Mouse (Mus musculus) lung, embryonic 15.5 days (tissue): ENCODE data around the gene Vps33a. TPM values are rescaled to one million over a fixed set of nuclear protein-coding genes. Genes with fewer than 3 reads are reported as not detected.

Experiments used
- ATAC-seq: fragments of 200-750 bp; cut with Nextera tagmentation; 2 replicates; pipeline ENCODE4 v1.8.0; 2017; ENCODE audit warnings: moderate number of reproducible peaks, borderline replicate concordance; ENCODE audit not compliant: low FRiP score, low TSS enrichment; ENCODE audit errors: extremely low read depth
- H3K27ac ChIP-seq: fragments of 300-500 bp; sonication (generic); 2 replicates; pipeline ENCODE4 v1.5.1; 2015; ENCODE audit warnings: moderate library complexity, mild to moderate bottlenecking, inconsistent platforms
- H3K27me3 ChIP-seq: fragments of 300-500 bp; sonication (generic); 2 replicates; pipeline ENCODE4 v1.6.1; 2015; ENCODE audit warnings: inconsistent platforms
- H3K36me3 ChIP-seq: fragments of 300-500 bp; sonication (generic); 2 replicates; pipeline ENCODE4 v1.6.1; 2015; ENCODE audit warnings: inconsistent platforms
- H3K4me1 ChIP-seq: fragments of 300-500 bp; sonication (generic); 2 replicates; pipeline ENCODE4 v1.6.1; 2015; ENCODE audit warnings: inconsistent platforms
- H3K4me2 ChIP-seq: fragments of 300-500 bp; sonication (generic); 2 replicates; pipeline ENCODE4 v1.6.1; 2015; ENCODE audit warnings: inconsistent platforms, mild to moderate bottlenecking, moderate library complexity
- H3K4me3 ChIP-seq: fragments of 300-500 bp; sonication (generic); 2 replicates; pipeline ENCODE4 v1.5.1; 2015; ENCODE audit warnings: mild to moderate bottlenecking, inconsistent platforms
- H3K9ac ChIP-seq: fragments of 300-500 bp; sonication (generic); 2 replicates; pipeline ENCODE4 v1.6.1; 2015; ENCODE audit warnings: inconsistent platforms
- H3K9me3 ChIP-seq: fragments of 300-500 bp; sonication (generic); 2 replicates; pipeline ENCODE4 v1.6.1; 2016; ENCODE audit warnings: inconsistent platforms
- WGBS: fragments of 180-500 bp; shearing (Covaris S2); methylation state at CpG from one replicate; pipeline ENCODE4 v1.1.7; 2015; 5-methylcytosine and 5-hydroxymethylcytosine counted together
- polyA plus RNA-seq: library from polyadenylated mRNA; unstranded; fragments of >200 nt; fragmentation: Nextera tagmentation; extraction: Ambion mirVana; gene quantifications from 2 replicates; pipeline ENCODE4 v1.2.1, GENCODE M21; 2015

The Vps33a gene
- polyA plus RNA-seq, 1 experiment from 2014 or later = 24.7 TPM

DNA sequence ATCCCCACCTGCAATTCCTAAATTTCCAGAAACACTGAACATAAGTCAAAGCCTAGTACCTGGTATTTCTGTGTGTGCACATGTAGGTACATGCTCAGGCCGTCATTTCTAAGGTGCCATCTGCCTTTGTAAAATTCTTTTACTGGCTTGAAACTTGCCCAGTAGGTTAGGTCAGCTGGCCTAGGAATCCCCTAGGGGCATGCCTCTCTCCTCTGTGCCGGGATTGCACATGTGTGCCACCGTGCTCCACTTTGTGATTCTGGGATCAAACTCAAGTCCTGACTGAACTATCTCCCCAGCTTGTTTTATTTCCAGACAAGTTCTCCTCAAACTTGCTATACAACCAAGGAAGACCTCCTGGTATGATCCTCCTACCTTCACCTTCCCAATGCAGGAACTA is 3.9 kb upstream of the Vps33a start:
- Histone ChIP-seq H3K4me2 (no peak overlapping the region), H3K9me3 (no peaks in the 10 kb centered on the region), H3K9ac (no peak overlapping the region), H3K4me3 (no peak overlapping the region), H3K36me3 (peaks cover 18% of the 10 kb centered on the region; the same call in 1 of the 2 replicates), H3K27ac (no peak overlapping the region), H3K4me1 (peaks cover 4% of the 10 kb centered on the region; the same call in 1 of the 2 replicates), H3K27me3 (no peaks in the 10 kb centered on the region)
- no peak for ATAC-seq
- WGBS = 81% methylated on average over 3 of the region's 3 CpGs

DNA sequence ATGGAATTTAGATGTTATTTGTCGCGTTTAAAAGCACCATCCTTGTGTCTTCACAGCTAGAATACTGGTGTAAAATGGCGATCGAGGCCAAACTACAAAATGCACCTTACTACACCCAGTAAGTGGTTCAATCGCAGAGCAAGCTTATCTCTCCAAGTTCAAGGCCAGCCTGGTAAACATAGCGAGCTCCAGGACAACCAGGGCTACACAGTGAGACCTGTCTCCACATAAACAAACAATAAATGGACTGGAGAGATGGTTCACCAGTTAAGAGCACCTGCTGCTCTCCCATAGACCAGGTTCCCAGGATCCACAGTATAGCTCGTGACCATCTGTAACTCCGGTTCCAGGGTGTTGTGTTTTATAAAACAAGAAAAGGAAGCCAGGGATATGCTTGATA is 524 bp upstream of the Vps33a start:
- Histone ChIP-seq H3K4me1 (peaks cover 9% of the 10 kb centered on the region; the same call in 1 of the 2 replicates), H3K36me3 (peaks cover 13% of the 10 kb centered on the region; the same call in 1 of the 2 replicates), H3K27me3 (no peaks in the 10 kb centered on the region), H3K4me3 (peak overlapping the region; percentile 71), H3K27ac (no peak overlapping the region), H3K9me3 (no peaks in the 10 kb centered on the region), H3K4me2 (peak overlapping the region; percentile 77), H3K9ac (no peak overlapping the region)
- no peak for ATAC-seq
- 61% methylated on average over 8 of the region's 8 CpGs for WGBS

DNA sequence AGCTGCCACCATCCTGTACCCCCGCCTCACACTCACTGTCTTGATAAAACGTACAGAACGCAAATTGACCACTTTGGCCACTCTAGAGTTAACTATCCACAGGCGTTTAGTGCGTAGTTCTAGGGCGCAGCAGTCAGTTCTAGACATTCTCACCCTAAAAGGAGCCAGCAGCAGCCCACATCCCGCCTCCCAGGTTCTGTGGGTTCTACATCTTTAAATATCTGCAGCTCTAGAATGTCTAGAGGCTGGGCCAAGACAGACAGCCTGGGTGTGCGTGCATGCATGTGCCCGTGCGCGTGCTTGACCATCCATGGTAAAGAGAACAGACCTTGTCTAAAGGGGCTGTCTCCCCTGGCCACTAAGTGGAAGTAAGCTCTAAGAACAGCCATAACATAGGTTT is 11.7 kb downstream of the Vps33a start:
- WGBS = 92% methylated on average over 11 of the region's 11 CpGs

DNA sequence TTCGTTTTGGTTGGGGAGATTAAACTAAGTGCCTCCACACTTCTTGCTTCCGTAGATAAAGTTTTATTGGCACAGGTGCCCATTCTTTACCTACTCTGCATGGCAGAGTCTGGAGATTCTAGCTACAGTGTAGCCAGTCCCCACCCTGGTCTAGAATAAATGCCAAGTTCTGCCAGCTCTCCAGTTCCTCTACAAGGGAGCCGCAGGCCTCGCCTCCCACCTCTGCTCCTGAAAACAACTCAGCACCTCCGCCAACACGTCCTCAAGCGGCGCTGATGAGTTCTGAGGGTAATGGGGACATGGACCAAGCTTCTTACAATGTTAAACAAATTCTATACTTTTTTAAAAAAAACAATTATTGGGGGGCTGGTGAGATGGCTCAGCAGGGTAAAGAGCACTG is 13.2 kb downstream of the Vps33a start:
- Histone ChIP-seq H3K9me3 (no peaks in the 10 kb centered on the region), H3K36me3 (peaks cover 49% of the 10 kb centered on the region), H3K4me2 (no peak overlapping the region), H3K4me3 (no peak overlapping the region), H3K27me3 (no peaks in the 10 kb centered on the region), H3K9ac (no peak overlapping the region), H3K4me1 (no peaks in the 10 kb centered on the region), H3K27ac (no peak overlapping the region)
- ATAC-seq = no peak
- WGBS = 87% methylated on average over 8 of the region's 8 CpGs

More for the DNA sequence above, 11.7 kb downstream of the Vps33a start:
- Histone ChIP-seq H3K4me3 (no peak overlapping the region), H3K27ac (no peak overlapping the region), H3K36me3 (peaks cover 58% of the 10 kb centered on the region), H3K9me3 (no peaks in the 10 kb centered on the region), H3K4me1 (no peaks in the 10 kb centered on the region), H3K4me2 (no peak overlapping the region), H3K9ac (no peak overlapping the region), H3K27me3 (no peaks in the 10 kb centered on the region)
- no peak for ATAC-seq

DNA sequence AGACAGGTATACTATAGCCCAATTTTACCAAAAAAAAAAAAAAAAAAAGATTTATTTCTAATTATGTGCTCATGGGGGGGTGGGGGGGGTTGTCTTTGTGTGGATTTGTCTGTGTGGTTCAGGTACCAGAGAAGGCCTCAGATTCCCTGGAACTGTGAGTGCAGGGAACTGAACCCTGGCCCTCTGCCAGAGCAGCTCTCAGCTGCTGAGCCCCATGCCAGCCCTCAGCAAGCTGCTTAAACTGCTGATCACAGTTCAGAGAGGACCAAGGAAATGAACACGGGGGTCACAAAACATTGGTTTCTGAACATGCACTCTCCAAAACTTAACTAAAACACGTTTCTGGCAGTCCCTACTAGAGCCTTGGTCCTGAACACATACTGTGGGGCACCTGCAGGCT is 16.4 kb downstream of the Vps33a start:
- no peaks in the 10 kb centered on the region for H3K27me3 ChIP-seq
- peaks cover 26% of the 10 kb centered on the region for H3K36me3 ChIP-seq
- H3K4me2 ChIP-seq = no peak overlapping the region
- no peaks in the 10 kb centered on the region for H3K9me3 ChIP-seq
- no peak overlapping the region for H3K9ac ChIP-seq
- H3K4me3 ChIP-seq = no peak overlapping the region
- no peak overlapping the region for H3K27ac ChIP-seq
- no peak for ATAC-seq
- H3K4me1 ChIP-seq = no peaks in the 10 kb centered on the region
- 63% methylated on average over 2 of the region's 2 CpGs for WGBS

DNA sequence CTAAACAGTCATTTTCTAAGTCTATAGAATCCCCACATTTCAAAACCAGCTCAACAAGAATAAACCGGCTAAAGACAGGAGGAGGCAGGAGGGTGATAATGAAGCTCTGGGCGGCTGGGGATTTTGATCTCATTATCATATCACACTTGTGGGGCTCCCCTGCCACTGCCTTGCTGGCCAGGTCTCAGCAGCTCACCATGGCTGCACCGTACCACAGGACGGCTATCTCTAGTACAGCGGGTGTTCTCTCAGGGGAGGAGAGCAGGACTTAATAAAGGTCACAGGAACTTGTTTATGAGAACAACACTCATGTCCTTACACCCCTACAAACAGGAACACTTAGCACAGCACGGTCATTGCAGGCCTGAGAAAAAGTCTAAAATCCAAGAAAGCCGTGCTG is 17.1 kb downstream of the Vps33a start:
- no peak for ATAC-seq
- Histone ChIP-seq H3K27ac (no peak overlapping the region), H3K27me3 (no peaks in the 10 kb centered on the region), H3K4me2 (no peak overlapping the region), H3K4me1 (no peaks in the 10 kb centered on the region), H3K4me3 (no peak overlapping the region), H3K36me3 (peaks cover 21% of the 10 kb centered on the region), H3K9me3 (no peaks in the 10 kb centered on the region), H3K9ac (no peak overlapping the region)
- WGBS = 87% methylated on average over 7 of the region's 7 CpGs

DNA sequence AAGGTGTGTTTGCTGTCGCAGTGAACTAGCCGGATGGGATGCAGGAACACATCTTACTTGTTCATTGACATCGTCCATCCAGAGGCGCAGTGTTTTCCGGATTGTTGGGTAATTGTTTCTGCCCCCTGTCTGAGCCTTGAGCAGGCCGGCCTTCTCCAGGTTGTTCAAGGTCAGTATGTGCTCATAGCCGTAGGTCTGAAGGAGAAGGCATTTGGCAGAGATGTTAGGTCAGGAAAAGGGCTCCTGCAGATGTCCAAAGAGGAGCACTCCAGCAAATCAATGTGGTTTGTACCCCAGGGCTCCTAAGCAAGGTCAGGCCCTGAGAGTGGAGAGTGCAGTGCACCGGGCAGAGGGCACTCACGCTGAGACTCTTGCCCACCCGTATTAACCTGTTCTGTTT is 39.0 kb downstream of the Vps33a start:
- Histone ChIP-seq H3K4me3 (no peak overlapping the region), H3K27ac (no peak overlapping the region)
- WGBS = 89% methylated on average over 10 of the region's 10 CpGs

DNA sequence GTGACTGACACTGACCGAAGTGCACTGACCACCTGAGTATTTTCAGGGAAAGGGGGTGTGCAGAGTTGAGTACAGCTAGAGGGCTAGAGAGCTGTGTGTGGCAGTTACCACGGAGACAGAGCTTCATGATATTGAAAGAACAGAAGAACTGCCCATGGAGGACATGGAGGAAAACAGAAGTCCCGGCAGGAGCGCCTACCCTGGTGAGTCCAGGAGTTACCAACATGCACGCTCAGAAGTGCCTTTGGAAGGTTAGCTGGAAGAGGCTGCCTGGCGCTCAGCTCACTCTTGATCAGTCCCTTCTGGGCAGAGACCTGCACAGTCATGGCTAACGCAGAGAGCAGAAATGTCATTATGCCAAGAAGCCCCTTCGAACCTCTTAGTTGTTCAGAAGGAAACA is 42.8 kb downstream of the Vps33a start:
- H3K27me3 ChIP-seq = no peaks in the 10 kb centered on the region
- no peak overlapping the region for H3K4me2 ChIP-seq
- H3K4me1 ChIP-seq = no peaks in the 10 kb centered on the region
- H3K9ac ChIP-seq = no peak overlapping the region
- no peak overlapping the region for H3K27ac ChIP-seq
- no peaks in the 10 kb centered on the region for H3K9me3 ChIP-seq
- no peak for ATAC-seq
- WGBS = 87% methylated on average over 8 of the region's 8 CpGs
- peaks cover 47% of the 10 kb centered on the region for H3K36me3 ChIP-seq
- H3K4me3 ChIP-seq = no peak overlapping the region

More for the DNA sequence above, 39.0 kb downstream of the Vps33a start:
- ATAC-seq = no peak
- no peaks in the 10 kb centered on the region for H3K9me3 ChIP-seq
- H3K36me3 ChIP-seq = peaks cover 53% of the 10 kb centered on the region
- no peaks in the 10 kb centered on the region for H3K27me3 ChIP-seq
- H3K4me1 ChIP-seq = no peaks in the 10 kb centered on the region
- H3K4me2 ChIP-seq = no peak overlapping the region
- no peak overlapping the region for H3K9ac ChIP-seq

DNA sequence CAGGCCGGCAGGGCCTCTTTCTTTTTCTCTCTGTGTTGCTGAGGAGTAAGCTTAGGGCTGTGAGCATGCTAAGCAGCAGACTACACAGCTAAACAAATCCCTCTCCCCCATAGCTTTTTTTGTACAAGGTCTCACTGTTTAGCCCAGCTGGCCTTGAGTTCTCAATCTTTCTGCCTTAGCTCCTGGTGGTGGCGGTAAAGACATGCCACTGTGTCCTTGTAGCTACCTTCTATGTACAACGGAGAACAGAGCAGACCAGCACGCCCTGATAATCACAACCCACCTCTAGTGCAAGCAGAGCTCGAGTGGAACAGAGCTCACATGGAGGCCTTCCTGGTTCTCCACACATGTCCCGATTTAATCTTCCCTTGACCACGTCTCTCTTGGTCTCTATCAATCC is 44.2 kb downstream of the Vps33a start:
- WGBS = 66% methylated on average over 7 of the region's 7 CpGs
- Histone ChIP-seq H3K36me3 (peaks cover 37% of the 10 kb centered on the region), H3K27ac (no peak overlapping the region)

DNA sequence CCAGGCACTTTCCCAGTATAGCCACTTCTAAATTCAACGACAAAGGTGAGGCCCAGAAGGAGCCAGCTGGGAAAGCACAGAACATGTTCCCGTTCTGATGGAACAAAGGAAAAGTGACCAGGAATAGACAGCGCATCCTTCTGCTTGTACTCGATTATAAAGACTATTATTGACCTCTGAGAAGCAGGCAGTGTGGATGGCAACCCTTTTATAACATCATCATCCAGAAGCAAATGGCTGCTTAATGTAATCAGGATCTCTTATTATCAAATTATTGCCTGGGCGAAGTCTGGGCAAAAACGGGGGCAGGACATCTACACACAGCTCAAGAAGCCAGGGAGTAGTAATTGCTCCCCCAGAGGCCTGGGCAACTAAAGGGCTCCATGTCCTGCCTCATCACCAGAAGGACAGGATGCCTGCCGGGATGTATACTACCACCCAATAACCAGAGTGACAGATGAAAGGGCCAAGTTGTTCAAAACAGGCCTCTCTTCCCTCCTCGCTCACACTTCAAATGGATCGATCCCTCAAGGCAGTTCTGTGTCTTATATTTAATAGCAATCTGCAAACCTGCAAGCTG is 46.8 kb downstream of the Vps33a start:
- WGBS = 91% methylated on average over 9 of the region's 9 CpGs
- Histone ChIP-seq H3K27me3 (no peaks in the 10 kb centered on the region), H3K9ac (no peak overlapping the region), H3K27ac (no peak overlapping the region), H3K36me3 (peaks cover 12% of the 10 kb centered on the region; the same call in 1 of the 2 replicates), H3K9me3 (no peaks in the 10 kb centered on the region), H3K4me3 (no peak overlapping the region), H3K4me1 (peaks cover 20% of the 10 kb centered on the region), H3K4me2 (no peak overlapping the region)
- ATAC-seq = no peak

More for the DNA sequence above, 44.2 kb downstream of the Vps33a start:
- peaks cover 4% of the 10 kb centered on the region for H3K4me1 ChIP-seq
- ATAC-seq = no peak
- H3K27me3 ChIP-seq = no peaks in the 10 kb centered on the region
- H3K9ac ChIP-seq = no peak overlapping the region
- no peaks in the 10 kb centered on the region for H3K9me3 ChIP-seq
- H3K4me2 ChIP-seq = no peak overlapping the region
- no peak overlapping the region for H3K4me3 ChIP-seq

DNA sequence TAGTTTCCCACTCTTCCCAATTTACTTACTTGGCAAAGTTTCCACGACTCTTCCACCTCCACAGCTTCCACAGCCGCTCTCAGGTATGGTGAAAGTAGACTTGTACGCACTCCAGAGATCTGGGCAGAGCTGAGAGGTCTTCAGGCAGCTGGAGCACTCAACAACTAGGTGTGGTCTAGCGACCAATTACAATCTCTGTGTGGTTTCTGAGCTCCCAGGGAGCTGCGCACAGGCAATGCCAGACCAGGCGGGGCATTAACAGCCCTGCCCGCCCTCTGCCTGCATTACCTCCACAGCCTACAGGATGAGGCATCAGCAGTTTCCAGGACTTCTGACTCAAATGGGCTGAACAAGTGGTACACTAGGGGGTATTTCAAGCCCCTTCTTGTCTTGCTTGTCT is 47.6 kb downstream of the Vps33a start, which contains the start of gene Gm49027:
Gene Gm49027, minus strand, starts transcription at position 208 of the 400 bp plus-strand sequence.
- Histone ChIP-seq H3K27ac (no peak within 1 kb of the TSS), H3K4me2 (peak within 1 kb of the TSS; percentile 82), H3K9me3 (no peaks in the 10 kb centered on the region), H3K36me3 (0 out of 2 replicates have a peak, but pooled peaks cover 8% of the 10 kb centered on the region), H3K4me3 (peak within 1 kb of the TSS; percentile 87), H3K9ac (no peak within 1 kb of the TSS), H3K27me3 (no peaks in the 10 kb centered on the region), H3K4me1 (peaks cover 20% of the 10 kb centered on the region)
- 84% methylated on average over 7 of the region's 7 CpGs for WGBS
- ATAC-seq = no peak

DNA sequence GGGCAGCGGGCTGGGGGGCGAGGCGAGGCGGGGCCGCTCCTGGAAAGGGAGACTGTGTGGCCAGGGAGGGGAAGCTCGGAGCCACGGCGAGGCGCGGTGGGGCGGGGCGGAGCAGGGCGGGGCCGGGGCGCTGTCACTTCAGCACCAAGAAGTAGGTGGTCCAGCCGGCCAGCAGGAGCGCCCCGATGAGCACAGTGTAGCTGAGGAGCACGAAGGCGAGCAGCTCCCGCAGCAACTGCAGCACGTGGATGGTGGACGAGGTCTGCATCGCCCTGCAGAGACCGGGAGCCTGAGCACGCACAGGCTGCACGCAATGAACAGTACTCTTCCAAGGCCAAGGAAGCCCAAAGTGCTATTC is 48.5 kb downstream of the Vps33a start:
- H3K9ac ChIP-seq = no peak overlapping the region
- peak; percentile 96 for ATAC-seq

More for the DNA sequence above, 48.5 kb downstream of the Vps33a start:
- Histone ChIP-seq H3K4me2 (peak overlapping the region; percentile 82), H3K4me3 (peak overlapping the region; percentile 87), H3K27me3 (no peaks in the 10 kb centered on the region), H3K4me1 (peaks cover 20% of the 10 kb centered on the region), H3K36me3 (0 out of 2 replicates have a peak, but pooled peaks cover 8% of the 10 kb centered on the region), H3K27ac (no peak overlapping the region), H3K9me3 (no peaks in the 10 kb centered on the region)
- 3% methylated on average over 26 of the region's 27 CpGs for WGBS
